Mouse (Mus musculus): ENCODE measurements around the gene Abhd14a.
"Not testable (repeated sequence)": the region's sequence is repeated elsewhere in the genome, so short reads cannot be mapped to it uniquely, and the experiment has no call there.

The Abhd14a gene

GRCm38 (mm10) chr9:106447348-106447747 lies at the start of gene Abhd14a, which contains the start of gene Abhd14b:
Gene Abhd14a (minus strand): TSS chr9:106447678.
Gene Abhd14b (plus strand): TSS chr9:106447459.
- peak; percentile 77 for DNase-seq (ENCODE audit: low read depth, low spot score)

- not testable (repeated sequence) for DNase-seq (ENCODE audit: low read depth, low spot score)
These were observed 40.1 kb upstream of the Abhd14a start for GRCm38 (mm10) chr9:106487602-106488001.

- no peak for DNase-seq (ENCODE audit: low read depth, low spot score)
These were observed 37.6 kb upstream of the Abhd14a start for GRCm38 (mm10) chr9:106485076-106485475.

- no peak for DNase-seq (ENCODE audit: low read depth, low spot score)
These were observed 36.1 kb upstream of the Abhd14a start for GRCm38 (mm10) chr9:106483606-106484005.

- no peak for DNase-seq (ENCODE audit: low read depth, low spot score)
These were observed 35.7 kb upstream of the Abhd14a start for GRCm38 (mm10) chr9:106483136-106483535.

- no peak for DNase-seq (ENCODE audit: low read depth, low spot score)
These were observed 35.2 kb upstream of the Abhd14a start for GRCm38 (mm10) chr9:106482578-106483115.

- no peak for DNase-seq (ENCODE audit: low read depth, low spot score)
These were observed 34.2 kb upstream of the Abhd14a start for GRCm38 (mm10) chr9:106481676-106482075.

- no peak for DNase-seq (ENCODE audit: low read depth, low spot score)
These were observed 33.6 kb upstream of the Abhd14a start for GRCm38 (mm10) chr9:106481075-106481474.

- no peak for DNase-seq (ENCODE audit: low read depth, low spot score)
These were observed 33.1 kb upstream of the Abhd14a start for GRCm38 (mm10) chr9:106480541-106480940.

- DNase-seq (ENCODE audit: low read depth, low spot score): no peak
These were observed 30.6 kb upstream of the Abhd14a start for GRCm38 (mm10) chr9:106478101-106478500.

- DNase-seq (ENCODE audit: low read depth, low spot score): peak; percentile 32
These were observed 30.2 kb upstream of the Abhd14a start for GRCm38 (mm10) chr9:106477649-106478048.

- DNase-seq (ENCODE audit: low read depth, low spot score): peak; percentile 100
These were observed 29.5 kb upstream of the Abhd14a start, which contains the start of gene Parp3 for GRCm38 (mm10) chr9:106476924-106477484. Gene Parp3 (minus strand): TSS chr9:106476949.

GRCm38 (mm10) chr9:106476002-106476923 lies 28.8 kb upstream of the Abhd14a start:
- peak; percentile 78 for DNase-seq (ENCODE audit: low read depth, low spot score)

- no peak for DNase-seq (ENCODE audit: low read depth, low spot score)
These were observed 28.2 kb upstream of the Abhd14a start, which contains the start of gene Rrp9 for GRCm38 (mm10) chr9:106475663-106476001. Gene Rrp9 (plus strand): TSS chr9:106475963.

- DNase-seq (ENCODE audit: low read depth, low spot score): peak; percentile 25
These were observed 27.6 kb upstream of the Abhd14a start for GRCm38 (mm10) chr9:106475046-106475445.

- peak; percentile 83 for DNase-seq (ENCODE audit: low read depth, low spot score)
These were observed 27.0 kb upstream of the Abhd14a start for GRCm38 (mm10) chr9:106474456-106474855.

- DNase-seq (ENCODE audit: low read depth, low spot score): no peak
These were observed 26.3 kb upstream of the Abhd14a start for GRCm38 (mm10) chr9:106473753-106474105.

- DNase-seq (ENCODE audit: low read depth, low spot score): no peak
These were observed 25.7 kb upstream of the Abhd14a start for GRCm38 (mm10) chr9:106473081-106473752.

- DNase-seq (ENCODE audit: low read depth, low spot score): no peak
These were observed 24.8 kb upstream of the Abhd14a start for GRCm38 (mm10) chr9:106472321-106472720.

GRCm38 (mm10) chr9:106471892-106472291 lies 24.4 kb upstream of the Abhd14a start:
- no peak for DNase-seq (ENCODE audit: low read depth, low spot score)

GRCm38 (mm10) chr9:106470991-106471750 lies 23.7 kb upstream of the Abhd14a start:
- no peak for DNase-seq (ENCODE audit: low read depth, low spot score)
